Mouse (Mus musculus) embryo, embryonic 10.5 days (tissue): ENCODE data around the gene Sppl3.

ENCODE experiments used
- DNase-seq: peaks from one replicate; pipeline ENCODE4 v3.0.0-alpha.2; 2015; ENCODE audit warnings: low spot score

The Sppl3 gene

GRCm38 (mm10) chr5:114997327-114997726 lies 13.6 kb upstream of the Sppl3 start:
- DNase-seq: no peak

GRCm38 (mm10) chr5:115000503-115000902 lies 10.4 kb upstream of the Sppl3 start:
- no peak for DNase-seq

- DNase-seq: no peak
These were observed 9.5 kb upstream of the Sppl3 start for GRCm38 (mm10) chr5:115001464-115001863.

- DNase-seq: no peak
These were observed 8.2 kb upstream of the Sppl3 start for GRCm38 (mm10) chr5:115002781-115003180.

- no peak for DNase-seq
These were observed 7.6 kb upstream of the Sppl3 start for GRCm38 (mm10) chr5:115003224-115003873.

GRCm38 (mm10) chr5:115007768-115008167 lies 3.2 kb upstream of the Sppl3 start:
- no peak for DNase-seq

- DNase-seq: no peak
These were observed 2.6 kb upstream of the Sppl3 start for GRCm38 (mm10) chr5:115008307-115008706.

GRCm38 (mm10) chr5:115009143-115009542 lies 1.8 kb upstream of the Sppl3 start:
- DNase-seq: no peak

GRCm38 (mm10) chr5:115009961-115010360 lies 976 bp upstream of the Sppl3 start:
- no peak for DNase-seq

GRCm38 (mm10) chr5:115011217-115011518 lies 231 bp downstream of the Sppl3 start:
- DNase-seq: no peak

GRCm38 (mm10) chr5:115011519-115012261 lies 753 bp downstream of the Sppl3 start:
- DNase-seq: peak; percentile 59

GRCm38 (mm10) chr5:115013436-115013835 lies 2.5 kb downstream of the Sppl3 start:
- DNase-seq: no peak

GRCm38 (mm10) chr5:115014570-115014969 lies 3.6 kb downstream of the Sppl3 start:
- no peak for DNase-seq

- DNase-seq: no peak
These were observed 4.2 kb downstream of the Sppl3 start for GRCm38 (mm10) chr5:115015121-115015520.

- no peak for DNase-seq
These were observed 7.3 kb downstream of the Sppl3 start for GRCm38 (mm10) chr5:115018270-115018669.

- no peak for DNase-seq
These were observed 7.9 kb downstream of the Sppl3 start for GRCm38 (mm10) chr5:115018813-115019212.

GRCm38 (mm10) chr5:115022021-115022420 lies 11.1 kb downstream of the Sppl3 start:
- no peak for DNase-seq

- no peak for DNase-seq
These were observed 15.2 kb downstream of the Sppl3 start for GRCm38 (mm10) chr5:115026170-115026569.

GRCm38 (mm10) chr5:115027109-115027508 lies 16.2 kb downstream of the Sppl3 start:
- no peak for DNase-seq

- DNase-seq: no peak
These were observed 18.0 kb downstream of the Sppl3 start for GRCm38 (mm10) chr5:115028920-115029319.

- no peak for DNase-seq
These were observed 18.6 kb downstream of the Sppl3 start for GRCm38 (mm10) chr5:115029509-115029908.

GRCm38 (mm10) chr5:115031576-115031975 lies 20.6 kb downstream of the Sppl3 start:
- no peak for DNase-seq

GRCm38 (mm10) chr5:115032620-115033019 lies 21.7 kb downstream of the Sppl3 start:
- DNase-seq: no peak

GRCm38 (mm10) chr5:115035217-115035616 lies 24.3 kb downstream of the Sppl3 start:
- DNase-seq: no peak
